Mouse (Mus musculus): Measurements from ENCODE around the gene Orm2. TPM values are rescaled to one million over a fixed set of nuclear protein-coding genes. Genes with fewer than 3 reads are reported as not detected.

The Orm2 gene
- total RNA-seq, 1 experiment from 2014 or later, result not detected

- ATAC-seq (replicated peaks; ENCODE audit: insufficient number of reproducible peaks, low FRiP score, low TSS enrichment, poor library complexity, severe bottlenecking), result no peak
These were observed 39.8 kb downstream of the Orm2 start for GRCm38 (mm10) chr4:63402056-63402455.

DNA sequence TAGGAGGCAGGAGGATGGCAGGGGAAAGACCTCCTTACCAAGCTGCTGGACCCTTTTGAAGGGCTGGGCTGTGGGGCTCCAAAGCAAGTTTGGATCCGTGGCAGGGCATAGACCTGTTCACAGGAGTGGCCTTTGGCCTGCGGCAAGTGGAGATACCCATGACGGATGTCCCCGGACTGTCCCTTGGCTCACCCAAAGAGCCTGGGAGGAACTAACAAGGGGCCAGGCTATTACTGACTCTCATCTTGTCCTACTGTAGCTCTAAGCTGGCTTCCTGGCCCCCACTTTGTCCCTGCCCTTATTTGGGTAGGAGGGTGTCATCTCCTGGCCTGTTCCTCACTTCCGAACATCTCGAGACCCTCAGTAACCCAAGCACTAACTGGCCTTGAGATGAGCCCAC lies 40.3 kb downstream of the Orm2 start:
- ATAC-seq (replicated peaks; ENCODE audit: insufficient number of reproducible peaks, low FRiP score, low TSS enrichment, poor library complexity, severe bottlenecking), result no peak

GRCm38 (mm10) chr4:63403040-63403959 lies 41.1 kb downstream of the Orm2 start, which contains the start of gene Akna:
TSS of gene Akna (minus strand) at chr4:63403354.
- peak; percentile 16 for ATAC-seq (replicated peaks; ENCODE audit: insufficient number of reproducible peaks, low FRiP score, low TSS enrichment, poor library complexity, severe bottlenecking)

GRCm38 (mm10) chr4:63404205-63404604 lies 42.0 kb downstream of the Orm2 start:
- ATAC-seq (replicated peaks; ENCODE audit: insufficient number of reproducible peaks, low FRiP score, low TSS enrichment, poor library complexity, severe bottlenecking), result 0 out of 2 replicates have a peak, but pooled peaks have one; percentile 4

- no peak for ATAC-seq (replicated peaks; ENCODE audit: insufficient number of reproducible peaks, low FRiP score, low TSS enrichment, poor library complexity, severe bottlenecking)
These were observed 42.8 kb downstream of the Orm2 start for GRCm38 (mm10) chr4:63405051-63405450.

- no peak for ATAC-seq (replicated peaks; ENCODE audit: insufficient number of reproducible peaks, low FRiP score, low TSS enrichment, poor library complexity, severe bottlenecking)
These were observed 43.4 kb downstream of the Orm2 start for GRCm38 (mm10) chr4:63405683-63406082.

GRCm38 (mm10) chr4:63408247-63408646 lies 46.0 kb downstream of the Orm2 start:
- no peak for ATAC-seq (replicated peaks; ENCODE audit: insufficient number of reproducible peaks, low FRiP score, low TSS enrichment, poor library complexity, severe bottlenecking)

GRCm38 (mm10) chr4:63408649-63409048 lies 46.4 kb downstream of the Orm2 start:
- peak; percentile 33 for ATAC-seq (replicated peaks; ENCODE audit: insufficient number of reproducible peaks, low FRiP score, low TSS enrichment, poor library complexity, severe bottlenecking)

- no peak for ATAC-seq (replicated peaks; ENCODE audit: insufficient number of reproducible peaks, low FRiP score, low TSS enrichment, poor library complexity, severe bottlenecking)
These were observed 47.2 kb downstream of the Orm2 start for GRCm38 (mm10) chr4:63409317-63409907.

DNA sequence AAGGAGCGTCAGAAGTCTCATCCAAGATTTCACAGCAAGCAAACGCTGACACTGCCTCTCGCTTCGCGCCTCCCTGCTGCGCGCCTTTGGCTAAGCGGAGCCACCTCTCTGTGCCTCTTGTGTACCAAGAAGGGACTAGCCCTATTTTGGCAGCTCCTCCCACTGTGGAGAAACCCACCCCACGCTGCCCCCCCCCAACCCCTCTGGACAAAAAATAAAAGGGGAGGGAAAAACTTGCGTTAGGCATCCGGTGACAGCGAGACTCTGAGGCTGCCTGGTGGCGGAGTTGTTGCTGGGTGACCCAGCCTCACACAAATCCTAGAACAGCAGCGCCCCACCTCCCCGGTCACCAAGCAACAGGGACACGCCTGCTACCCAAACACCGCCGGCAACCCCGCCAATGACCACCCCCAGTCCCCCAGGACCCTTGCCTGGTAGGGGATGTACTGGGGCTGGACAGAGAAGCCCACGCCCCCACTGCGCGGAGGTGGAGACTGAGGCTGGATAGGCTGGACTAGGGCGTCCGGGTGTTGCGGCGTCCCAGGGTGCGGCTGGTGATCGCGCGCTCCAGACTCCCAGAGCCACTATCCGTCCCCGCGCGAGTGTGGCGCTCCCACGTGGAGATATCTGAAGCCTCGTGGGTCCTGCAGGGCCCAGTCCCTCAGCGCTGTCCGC lies 47.8 kb downstream of the Orm2 start:
- peak; percentile 18 for ATAC-seq (replicated peaks; ENCODE audit: insufficient number of reproducible peaks, low FRiP score, low TSS enrichment, poor library complexity, severe bottlenecking)

DNA sequence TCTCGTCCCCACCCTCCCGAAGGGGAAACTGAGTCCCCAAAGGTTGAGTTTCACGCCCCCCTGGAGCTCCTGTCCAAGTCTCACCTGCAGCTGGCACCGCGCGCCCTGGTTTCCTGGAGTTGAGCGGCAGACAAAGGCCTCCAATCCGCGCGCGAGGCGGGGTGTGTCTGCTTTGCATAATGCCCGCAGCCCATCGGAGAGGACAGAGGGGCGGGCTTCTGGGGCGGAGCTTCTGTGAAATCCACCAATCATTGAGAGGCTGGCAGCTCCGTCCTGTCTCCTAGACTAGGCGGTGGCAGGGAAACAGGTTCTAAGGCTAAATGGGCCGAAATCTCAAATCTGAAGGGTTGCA lies 48.3 kb downstream of the Orm2 start:
- ATAC-seq (replicated peaks; ENCODE audit: insufficient number of reproducible peaks, low FRiP score, low TSS enrichment, poor library complexity, severe bottlenecking), result peak; percentile 79

GRCm38 (mm10) chr4:63411222-63411621 lies 49.0 kb downstream of the Orm2 start:
- ATAC-seq (replicated peaks; ENCODE audit: insufficient number of reproducible peaks, low FRiP score, low TSS enrichment, poor library complexity, severe bottlenecking), result no peak

DNA sequence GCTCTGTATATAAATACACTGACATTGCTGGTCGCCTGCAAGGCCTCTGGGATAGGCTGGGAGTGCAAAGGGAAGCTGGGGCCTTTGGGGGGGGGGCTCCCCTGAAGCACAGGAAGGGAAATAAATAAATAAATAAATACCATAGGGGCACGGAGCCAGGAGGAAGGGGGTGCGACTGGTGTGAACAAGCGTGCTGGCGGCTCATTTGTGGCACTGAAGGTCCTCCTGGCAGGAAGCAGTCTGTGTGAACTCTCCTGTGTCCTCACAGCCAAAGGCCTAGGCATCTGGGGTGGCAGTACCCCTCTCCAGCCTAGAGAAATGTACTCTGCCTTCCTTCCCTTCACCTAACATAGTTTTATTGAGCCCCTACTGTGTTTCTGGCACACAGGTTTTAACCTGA lies 52.7 kb downstream of the Orm2 start:
- ATAC-seq (replicated peaks; ENCODE audit: insufficient number of reproducible peaks, low FRiP score, low TSS enrichment, poor library complexity, severe bottlenecking), result no peak

Other genes with a start within 250 kb of the Orm2 start
- not detected in 3 replicates for gene Ambp, start 207.7 kb upstream of the Orm2 start, total RNA-seq (2017)
- not detected in 3 replicates for gene Kif12, start 190.3 kb upstream of the Orm2 start, total RNA-seq (2017)
- 0.48 to 1.3 TPM (median 0.49 TPM) in 3 replicates for gene Col27a1, start 148.4 kb upstream of the Orm2 start, total RNA-seq (2017)
- gene Orm1, start 17.9 kb upstream of the Orm2 start, total RNA-seq (2017), result 1.7 TPM in 1 of 3 replicates, not detected in the others
- gene Orm3, start 6.3 kb upstream of the Orm2 start, total RNA-seq (2017), result not detected in 3 replicates
- gene Akna, start 40.9 kb downstream of the Orm2 start, total RNA-seq (2017), result 70.1 to 153 TPM (median 72.2 TPM) in 3 replicates
- gene Whrn, start 133.5 kb downstream of the Orm2 start, total RNA-seq (2017), result 0.78 to 3.2 TPM (median 0.85 TPM) in 3 replicates
- 72.4 to 128 TPM (median 93.3 TPM) in 3 replicates for gene Atp6v1g1, start 182.3 kb downstream of the Orm2 start, total RNA-seq (2017)
- 5.0 to 42.9 TPM (median 14.7 TPM) in 3 replicates for gene Tmem268, start 196.3 kb downstream of the Orm2 start, total RNA-seq (2017)
- not detected in 3 replicates for gene Gm11213, start 242.8 kb downstream of the Orm2 start, total RNA-seq (2017)

Data from monocyte, adult 5-6 weeks (primary cell).